Mouse (Mus musculus): ENCODE data around the gene Exo5. TPM values are rescaled to one million over a fixed set of nuclear protein-coding genes. Genes with fewer than 3 reads are reported as not detected.

The Exo5 gene
- total and polyA plus RNA-seq, 2 experiments, result 1.4 to 5.4 TPM

GRCm38 (mm10) chr4:120905644-120906043 lies 19.2 kb downstream of the Exo5 start:
- H3K9ac ChIP-seq (ENCODE audit: low read depth, low read length), result no peak overlapping the region
- no peak for DNase-seq (ENCODE audit: extremely low read depth, low read depth, low spot score)
- H3K27me3 ChIP-seq (ENCODE audit: control insufficient read depth, insufficient read depth, low read length), result no peaks in the 10 kb centered on the region
- TF ChIP-seq POLR2A (IDR thresholded peaks at IDR 0.05; ENCODE audit: extremely low read depth, insufficient read depth, low read length) (no peak), CTCF (IDR thresholded peaks at IDR 0.05; ENCODE audit: low read depth, low read length) (no peak)
- WGBS, result 81% methylated on average over 5 of the region's 5 CpGs
- no peaks in the 10 kb centered on the region for H3K4me1 ChIP-seq (ENCODE audit: control insufficient read depth, insufficient read depth, low read length)
- H3K27ac ChIP-seq (replicated peaks; ENCODE audit: insufficient read depth, low read depth, low read length), result no peak overlapping the region
- H3K79me2 ChIP-seq (ENCODE audit: control insufficient read depth, insufficient read depth, low read length), result no peaks in the 10 kb centered on the region
- no peaks in the 10 kb centered on the region for H3K36me3 ChIP-seq (ENCODE audit: control insufficient read depth, insufficient read depth, low read length)
- no peak overlapping the region for H3K4me3 ChIP-seq (ENCODE audit: insufficient read depth, low read depth, low read length)

DNA sequence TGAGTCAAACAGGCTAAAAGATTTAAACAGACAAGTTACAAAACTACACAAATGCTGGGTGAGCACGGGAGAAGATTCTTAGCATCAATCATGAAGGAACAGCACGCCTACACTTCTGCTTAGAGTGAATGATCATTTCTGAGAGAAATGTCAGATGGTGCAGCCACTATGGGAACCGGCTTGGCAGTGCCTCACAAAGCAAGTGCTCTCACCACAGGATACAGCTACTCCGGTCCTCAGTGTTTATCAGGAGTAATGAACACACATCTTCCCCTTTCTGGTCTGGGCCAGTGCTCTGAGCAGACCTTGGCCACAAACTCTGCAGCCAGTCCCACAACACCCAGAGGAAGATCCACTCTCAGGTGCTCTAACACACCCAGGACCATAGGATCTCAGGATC lies 20.3 kb downstream of the Exo5 start:
- Histone ChIP-seq H3K27me3 (ENCODE audit: control insufficient read depth, insufficient read depth, low read length) (no peaks in the 10 kb centered on the region), H3K27ac (replicated peaks; ENCODE audit: insufficient read depth, low read depth, low read length) (no peak overlapping the region), H3K4me3 (ENCODE audit: insufficient read depth, low read depth, low read length) (no peak overlapping the region), H3K4me1 (ENCODE audit: control insufficient read depth, insufficient read depth, low read length) (no peaks in the 10 kb centered on the region), H3K36me3 (ENCODE audit: control insufficient read depth, insufficient read depth, low read length) (no peaks in the 10 kb centered on the region), H3K79me2 (ENCODE audit: control insufficient read depth, insufficient read depth, low read length) (no peaks in the 10 kb centered on the region), H3K9ac (ENCODE audit: low read depth, low read length) (no peak overlapping the region)
- 66% methylated on average over 4 of the region's 4 CpGs for WGBS
- DNase-seq (ENCODE audit: extremely low read depth, low read depth, low spot score), result no peak
- TF ChIP-seq POLR2A (IDR thresholded peaks at IDR 0.05; ENCODE audit: extremely low read depth, insufficient read depth, low read length), result no peak
- no peak for TF ChIP-seq CTCF (IDR thresholded peaks at IDR 0.05; ENCODE audit: low read depth, low read length)

DNA sequence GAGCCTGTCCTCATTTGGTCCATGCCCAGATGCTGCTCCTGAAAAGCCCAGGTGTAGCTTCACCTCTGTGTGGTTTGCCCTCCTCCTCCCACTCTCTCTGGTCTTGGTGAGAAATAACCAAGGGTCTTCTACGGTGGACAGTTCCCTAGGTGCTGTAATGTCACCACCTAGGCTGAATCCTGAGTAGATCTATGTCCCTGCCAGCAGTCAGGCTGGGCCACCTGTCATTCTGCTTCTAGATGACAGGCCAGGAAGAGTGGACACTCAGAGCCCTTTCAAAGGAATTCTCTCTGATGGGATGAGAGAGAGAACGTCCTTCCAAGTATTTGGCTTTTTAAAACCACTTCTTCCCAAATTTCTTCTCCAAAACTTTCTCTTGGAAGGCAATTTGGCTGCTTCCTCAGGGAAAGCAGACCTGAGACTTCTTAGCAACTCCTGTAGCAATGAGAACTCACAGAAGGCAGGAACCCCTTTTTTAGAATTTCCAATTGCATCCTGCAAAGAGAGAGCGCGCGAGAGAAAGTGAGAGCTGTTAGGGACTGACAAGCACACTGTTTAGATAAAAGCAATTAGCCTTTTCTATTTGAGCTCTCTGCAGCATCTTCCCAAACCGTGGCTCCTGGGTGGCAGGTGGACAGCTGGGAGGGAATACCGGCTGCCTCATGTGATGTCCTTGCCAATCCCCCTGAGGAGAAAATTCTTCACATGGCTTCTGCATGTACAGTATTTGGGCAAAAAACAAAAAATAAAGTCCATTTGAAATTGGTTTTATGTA lies 28.8 kb downstream of the Exo5 start:
- WGBS, result 79% methylated on average over 7 of the region's 7 CpGs

DNA sequence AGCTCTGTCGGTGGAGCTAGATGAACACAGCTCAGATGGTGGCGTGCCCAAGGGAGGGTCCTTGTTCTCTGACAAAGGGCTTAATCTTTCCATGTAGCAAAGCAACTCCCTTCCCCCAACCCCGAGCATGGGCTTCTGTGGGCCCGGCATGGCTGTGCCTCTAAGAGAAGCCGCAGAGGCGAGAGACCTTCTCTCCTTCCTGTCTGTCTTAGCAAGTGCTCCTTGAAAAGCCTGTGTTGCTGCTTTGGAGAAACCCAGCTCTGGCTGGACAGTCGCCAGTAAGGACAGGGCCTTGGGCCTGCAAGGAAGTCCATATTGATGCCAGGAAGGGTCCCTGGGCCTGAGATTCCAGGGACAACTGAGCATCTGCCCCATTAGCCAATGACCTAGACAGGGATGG lies 29.6 kb downstream of the Exo5 start:
- Histone ChIP-seq H3K27ac (replicated peaks; ENCODE audit: insufficient read depth, low read depth, low read length) (no peak overlapping the region), H3K4me3 (ENCODE audit: insufficient read depth, low read depth, low read length) (no peak overlapping the region), H3K9ac (ENCODE audit: low read depth, low read length) (no peak overlapping the region), H3K4me1 (ENCODE audit: control insufficient read depth, insufficient read depth, low read length) (no peaks in the 10 kb centered on the region), H3K36me3 (ENCODE audit: control insufficient read depth, insufficient read depth, low read length) (no peaks in the 10 kb centered on the region), H3K27me3 (ENCODE audit: control insufficient read depth, insufficient read depth, low read length) (no peaks in the 10 kb centered on the region), H3K79me2 (ENCODE audit: control insufficient read depth, insufficient read depth, low read length) (no peaks in the 10 kb centered on the region)
- 76% methylated on average over 7 of the region's 7 CpGs for WGBS
- DNase-seq (ENCODE audit: extremely low read depth, low read depth, low spot score), result no peak
- TF ChIP-seq CTCF (IDR thresholded peaks at IDR 0.05; ENCODE audit: low read depth, low read length) (no peak), POLR2A (IDR thresholded peaks at IDR 0.05; ENCODE audit: extremely low read depth, insufficient read depth, low read length) (no peak)

More for the DNA sequence above, 28.8 kb downstream of the Exo5 start:
- Histone ChIP-seq H3K27me3 (ENCODE audit: control insufficient read depth, insufficient read depth, low read length) (no peaks in the 10 kb centered on the region), H3K4me1 (ENCODE audit: control insufficient read depth, insufficient read depth, low read length) (no peaks in the 10 kb centered on the region), H3K4me3 (ENCODE audit: insufficient read depth, low read depth, low read length) (no peak overlapping the region), H3K9ac (ENCODE audit: low read depth, low read length) (no peak overlapping the region), H3K79me2 (ENCODE audit: control insufficient read depth, insufficient read depth, low read length) (no peaks in the 10 kb centered on the region), H3K36me3 (ENCODE audit: control insufficient read depth, insufficient read depth, low read length) (no peaks in the 10 kb centered on the region), H3K27ac (replicated peaks; ENCODE audit: insufficient read depth, low read depth, low read length) (no peak overlapping the region)
- TF ChIP-seq POLR2A (IDR thresholded peaks at IDR 0.05; ENCODE audit: extremely low read depth, insufficient read depth, low read length), result no peak
- TF ChIP-seq CTCF (IDR thresholded peaks at IDR 0.05; ENCODE audit: low read depth, low read length), result no peak
- DNase-seq (ENCODE audit: extremely low read depth, low read depth, low spot score), result no peak

GRCm38 (mm10) chr4:120894584-120894983 lies 30.2 kb downstream of the Exo5 start:
- Histone ChIP-seq H3K27me3 (ENCODE audit: control insufficient read depth, insufficient read depth, low read length) (no peaks in the 10 kb centered on the region), H3K27ac (replicated peaks; ENCODE audit: insufficient read depth, low read depth, low read length) (no peak overlapping the region), H3K4me3 (ENCODE audit: insufficient read depth, low read depth, low read length) (no peak overlapping the region), H3K4me1 (ENCODE audit: control insufficient read depth, insufficient read depth, low read length) (no peaks in the 10 kb centered on the region), H3K36me3 (ENCODE audit: control insufficient read depth, insufficient read depth, low read length) (no peaks in the 10 kb centered on the region), H3K79me2 (ENCODE audit: control insufficient read depth, insufficient read depth, low read length) (no peaks in the 10 kb centered on the region), H3K9ac (ENCODE audit: low read depth, low read length) (no peak overlapping the region)
- 80% methylated on average over 11 of the region's 11 CpGs for WGBS
- no peak for TF ChIP-seq CTCF (IDR thresholded peaks at IDR 0.05; ENCODE audit: low read depth, low read length)
- TF ChIP-seq POLR2A (IDR thresholded peaks at IDR 0.05; ENCODE audit: extremely low read depth, insufficient read depth, low read length), result no peak
- DNase-seq (ENCODE audit: extremely low read depth, low read depth, low spot score), result no peak
